Mouse (Mus musculus): ENCODE measurements around the gene Ttc23.

Gene Ttc23

GRCm38 (mm10) chr7:67644833-67645680 is 2.2 kb upstream of the Ttc23 start, which contains the start of gene Lrrc28:
TSS of gene Lrrc28 (minus strand) at chr7:67645268.
- peak; percentile 99 for DNase-seq (ENCODE audit: low read depth)

GRCm38 (mm10) chr7:67645681-67646014 is 1.6 kb upstream of the Ttc23 start:
- no peak for DNase-seq (ENCODE audit: low read depth)

GRCm38 (mm10) chr7:67646131-67646530 is 1.1 kb upstream of the Ttc23 start:
- no peak for DNase-seq (ENCODE audit: low read depth)

GRCm38 (mm10) chr7:67648376-67648775 is 1.2 kb downstream of the Ttc23 start:
- no peak for DNase-seq (ENCODE audit: low read depth)

- no peak for DNase-seq (ENCODE audit: low read depth)
Observed at GRCm38 (mm10) chr7:67652211-67652610, 5.0 kb downstream of the Ttc23 start.

GRCm38 (mm10) chr7:67654668-67655067 is 7.5 kb downstream of the Ttc23 start:
- no peak for DNase-seq (ENCODE audit: low read depth)

GRCm38 (mm10) chr7:67655186-67655585 is 8.0 kb downstream of the Ttc23 start:
- no peak for DNase-seq (ENCODE audit: low read depth)

GRCm38 (mm10) chr7:67658110-67658509 is 10.9 kb downstream of the Ttc23 start:
- DNase-seq (ENCODE audit: low read depth): no peak

- DNase-seq (ENCODE audit: low read depth): no peak
Observed at GRCm38 (mm10) chr7:67662424-67662823, 15.2 kb downstream of the Ttc23 start.

- no peak for DNase-seq (ENCODE audit: low read depth)
Observed at GRCm38 (mm10) chr7:67663981-67664694, 16.9 kb downstream of the Ttc23 start.

GRCm38 (mm10) chr7:67670965-67671364 is 23.8 kb downstream of the Ttc23 start:
- DNase-seq (ENCODE audit: low read depth): no peak

- peak; percentile 77 for DNase-seq (ENCODE audit: low read depth)
Observed at GRCm38 (mm10) chr7:67672650-67673049, 25.4 kb downstream of the Ttc23 start.

- DNase-seq (ENCODE audit: low read depth): no peak
Observed at GRCm38 (mm10) chr7:67673656-67674055, 26.4 kb downstream of the Ttc23 start.

GRCm38 (mm10) chr7:67678878-67679499 is 31.8 kb downstream of the Ttc23 start:
- no peak for DNase-seq (ENCODE audit: low read depth)

- no peak for DNase-seq (ENCODE audit: low read depth)
Observed at GRCm38 (mm10) chr7:67681078-67681477, 33.9 kb downstream of the Ttc23 start.

GRCm38 (mm10) chr7:67683006-67683405 is 35.8 kb downstream of the Ttc23 start:
- no peak for DNase-seq (ENCODE audit: low read depth)

- DNase-seq (ENCODE audit: low read depth): no peak
Observed at GRCm38 (mm10) chr7:67686545-67686944, 39.3 kb downstream of the Ttc23 start.

- no peak for DNase-seq (ENCODE audit: low read depth)
Observed at GRCm38 (mm10) chr7:67688281-67688680, 41.1 kb downstream of the Ttc23 start.

- DNase-seq (ENCODE audit: low read depth): no peak
Observed at GRCm38 (mm10) chr7:67689793-67690192, 42.6 kb downstream of the Ttc23 start.

GRCm38 (mm10) chr7:67691036-67691435 is 43.8 kb downstream of the Ttc23 start:
- DNase-seq (ENCODE audit: low read depth): no peak

- no peak for DNase-seq (ENCODE audit: low read depth)
Observed at GRCm38 (mm10) chr7:67692141-67692540, 44.9 kb downstream of the Ttc23 start.

GRCm38 (mm10) chr7:67692791-67693538 is 45.8 kb downstream of the Ttc23 start:
- no peak for DNase-seq (ENCODE audit: low read depth)
